Mouse (Mus musculus): ENCODE data around the gene Eif4a1.
A peak's percentile ranks its signal among the peaks of the same experiment; 100 is the strongest.
"Not testable (repeated sequence)": the region's sequence is repeated elsewhere in the genome, so short reads cannot be mapped to it uniquely, and the experiment has no call there.

Gene Eif4a1

GRCm38 (mm10) chr11:69672211-69672706 is at the start of gene Eif4a1:
Eif4a1 (minus strand) TSS chr11:69672423.
- DNase-seq (ENCODE audit: low read depth, low spot score) = peak; percentile 100

- DNase-seq (ENCODE audit: low read depth, low spot score) = no peak
Observed at GRCm38 (mm10) chr11:69720852-69721251, 48.6 kb upstream of the Eif4a1 start.

- DNase-seq (ENCODE audit: low read depth, low spot score) = no peak
Observed at GRCm38 (mm10) chr11:69719423-69719822, 47.2 kb upstream of the Eif4a1 start.

- no peak for DNase-seq (ENCODE audit: low read depth, low spot score)
Observed at GRCm38 (mm10) chr11:69718661-69719060, 46.4 kb upstream of the Eif4a1 start.

- no peak for DNase-seq (ENCODE audit: low read depth, low spot score)
Observed at GRCm38 (mm10) chr11:69716953-69717352, 44.7 kb upstream of the Eif4a1 start.

GRCm38 (mm10) chr11:69715929-69716328 is 43.7 kb upstream of the Eif4a1 start:
- DNase-seq (ENCODE audit: low read depth, low spot score) = no peak

GRCm38 (mm10) chr11:69715482-69715881 is 43.3 kb upstream of the Eif4a1 start:
- DNase-seq (ENCODE audit: low read depth, low spot score) = no peak

- DNase-seq (ENCODE audit: low read depth, low spot score) = no peak
Observed at GRCm38 (mm10) chr11:69714636-69715329, 42.6 kb upstream of the Eif4a1 start.

- DNase-seq (ENCODE audit: low read depth, low spot score) = no peak
Observed at GRCm38 (mm10) chr11:69712954-69713672, 40.9 kb upstream of the Eif4a1 start.

- DNase-seq (ENCODE audit: low read depth, low spot score) = no peak
Observed at GRCm38 (mm10) chr11:69711082-69711481, 38.9 kb upstream of the Eif4a1 start.

GRCm38 (mm10) chr11:69710470-69710869 is 38.2 kb upstream of the Eif4a1 start:
- no peak for DNase-seq (ENCODE audit: low read depth, low spot score)

- DNase-seq (ENCODE audit: low read depth, low spot score) = no peak
Observed at GRCm38 (mm10) chr11:69709554-69710446, 37.6 kb upstream of the Eif4a1 start.

GRCm38 (mm10) chr11:69708614-69709265 is 36.5 kb upstream of the Eif4a1 start:
- DNase-seq (ENCODE audit: low read depth, low spot score) = no peak

- DNase-seq (ENCODE audit: low read depth, low spot score) = no peak
Observed at GRCm38 (mm10) chr11:69707873-69708381, 35.7 kb upstream of the Eif4a1 start.

GRCm38 (mm10) chr11:69707480-69707847 is 35.2 kb upstream of the Eif4a1 start:
- DNase-seq (ENCODE audit: low read depth, low spot score) = no peak

- no peak for DNase-seq (ENCODE audit: low read depth, low spot score)
Observed at GRCm38 (mm10) chr11:69706775-69707479, 34.7 kb upstream of the Eif4a1 start.

- no peak for DNase-seq (ENCODE audit: low read depth, low spot score)
Observed at GRCm38 (mm10) chr11:69704613-69705010, 32.4 kb upstream of the Eif4a1 start.

- no peak for DNase-seq (ENCODE audit: low read depth, low spot score)
Observed at GRCm38 (mm10) chr11:69703814-69704612, 31.8 kb upstream of the Eif4a1 start.

- DNase-seq (ENCODE audit: low read depth, low spot score) = not testable (repeated sequence)
Observed at GRCm38 (mm10) chr11:69703381-69703780, 31.2 kb upstream of the Eif4a1 start.

- DNase-seq (ENCODE audit: low read depth, low spot score) = not testable (repeated sequence)
Observed at GRCm38 (mm10) chr11:69702886-69703285, 30.7 kb upstream of the Eif4a1 start.

Data from brain, embryonic 18.5 days (tissue).